Mouse (Mus musculus): ENCODE results near the gene Mark3. TPM values are rescaled to one million over a fixed set of nuclear protein-coding genes. Genes with fewer than 3 reads are reported as not detected.

The Mark3 gene
- total and polyA plus RNA-seq, 3 experiments = 34.3 to 51.2 (median 40.2) TPM

GRCm38 (mm10) chr12:111670976-111671375 lies 96.7 kb downstream of the Mark3 start:
- DNase-seq (ENCODE audit: extremely low read depth) = no peak
- H3K27ac ChIP-seq (ENCODE audit: insufficient read depth, low read depth) = no peak overlapping the region
- dilution Hi-C loops (cut with MboI; ENCODE audit: extremely low pct_ligation_motif_present, extremely low pct_unique_long_range_greater_than_20kb, low sequenced_read_pairs) = no loop called here
- H3K36me3 ChIP-seq (replicated peaks in 1 of 2; ENCODE audit: control insufficient read depth in 1 of 2, insufficient read depth in 1 of 2, low read length in 1 of 2) = no peaks in the 10 kb centered on the region
- in situ Hi-C loops (cut with MboI; ENCODE audit: low pct_ligation_motif_present, low pct_unique_long_range_greater_than_20kb, low sequenced_read_pairs) = no loop called here
- no peak overlapping the region for H3K4me2 ChIP-seq (ENCODE audit: insufficient read depth, low read depth, poor library complexity, severe bottlenecking)
- H3K4me3 ChIP-seq (replicated peaks in 1 of 3; ENCODE audit: low read depth in 2 of 3, low read length in 2 of 3, poor library complexity in 1 of 3) = no peak overlapping the region
- H3K27me3 ChIP-seq (replicated peaks) = no peaks in the 10 kb centered on the region
- no peak overlapping the region for H3K9ac ChIP-seq (ENCODE audit: insufficient read depth, low read depth)
- H3K79me2 ChIP-seq (replicated peaks; ENCODE audit: control insufficient read depth, extremely low read depth, insufficient read depth, poor library complexity, severe bottlenecking) = no peaks in the 10 kb centered on the region
- H3K4me1 ChIP-seq (ENCODE audit: control insufficient read depth in 1 of 2, insufficient read depth in 2 of 2) = peaks cover 15 to 49% of the 10 kb centered on the region in 2 experiments
- TF ChIP-seq USF1 (IDR thresholded peaks at IDR 0.05; ENCODE audit: low read depth, low read length) (no peak), NRF1 (IDR thresholded peaks at IDR 0.05; ENCODE audit: low read depth, low read length) (no peak), ZKSCAN1 (IDR thresholded peaks at IDR 0.05; ENCODE audit: borderline replicate concordance, low read depth, low read length) (no peak), KAT2A (IDR thresholded peaks at IDR 0.05; ENCODE audit: insufficient replicate concordance, low read length) (no peak), ZMIZ1 (IDR thresholded peaks at IDR 0.05; ENCODE audit: low read depth, low read length) (no peak), CHD2 (IDR thresholded peaks at IDR 0.05; ENCODE audit: low read length) (no peak), TBP (conservative IDR thresholded peaks at IDR 0.05; ENCODE audit: low read depth, low read length) (no peak), USF2 (conservative IDR thresholded peaks at IDR 0.05; ENCODE audit: low read depth, low read length) (no peak), MXI1 (IDR thresholded peaks at IDR 0.05; ENCODE audit: low read depth, low read length) (no peak), TCF12 (IDR thresholded peaks at IDR 0.05; ENCODE audit: low read depth, low read length) (no peak), SIN3A (IDR thresholded peaks at IDR 0.05; ENCODE audit: low read length) (no peak), RAD21 (IDR thresholded peaks at IDR 0.05; ENCODE audit: low read depth, low read length) (no peak), BHLHE40 (IDR thresholded peaks at IDR 0.05; ENCODE audit: low read depth, low read length) (no peak)
- peaks cover 11% of the 10 kb centered on the region for H3K9me3 ChIP-seq (replicated peaks; ENCODE audit: low read length)

- Histone ChIP-seq H3K36me3 (replicated peaks in 1 of 2; ENCODE audit: control insufficient read depth in 1 of 2, insufficient read depth in 1 of 2, low read length in 1 of 2) (no peaks in the 10 kb centered on the region), H3K4me3 (replicated peaks in 1 of 3; ENCODE audit: low read depth in 2 of 3, low read length in 2 of 3, poor library complexity in 1 of 3) (no peak overlapping the region), H3K4me1 (ENCODE audit: control insufficient read depth in 1 of 2, insufficient read depth in 2 of 2) (peaks cover 18 to 53% of the 10 kb centered on the region in 2 experiments), H3K27me3 (replicated peaks) (no peaks in the 10 kb centered on the region), H3K9ac (ENCODE audit: insufficient read depth, low read depth) (no peak overlapping the region), H3K9me3 (replicated peaks; ENCODE audit: low read length) (peaks cover 11% of the 10 kb centered on the region), H3K4me2 (ENCODE audit: insufficient read depth, low read depth, poor library complexity, severe bottlenecking) (no peak overlapping the region), H3K27ac (ENCODE audit: insufficient read depth, low read depth) (no peak overlapping the region), H3K79me2 (replicated peaks; ENCODE audit: control insufficient read depth, extremely low read depth, insufficient read depth, poor library complexity, severe bottlenecking) (no peaks in the 10 kb centered on the region)
- DNase-seq (ENCODE audit: extremely low read depth) = no peak
- TF ChIP-seq MYC (IDR thresholded peaks at IDR 0.05; ENCODE audit: low read depth, low read length) = no peak
- no peak for TF ChIP-seq MAZ (IDR thresholded peaks at IDR 0.05; ENCODE audit: low read depth, low read length)
- TF ChIP-seq CHD1 (IDR thresholded peaks at IDR 0.05; ENCODE audit: low read depth, low read length) = no peak
- TF ChIP-seq CHD2 (IDR thresholded peaks at IDR 0.05; ENCODE audit: low read length) = no peak
- no peak for TF ChIP-seq GABPA (IDR thresholded peaks at IDR 0.05; ENCODE audit: insufficient replicate concordance, low read depth, low read length)
- in situ Hi-C loops (cut with MboI; ENCODE audit: low pct_ligation_motif_present, low pct_unique_long_range_greater_than_20kb, low sequenced_read_pairs) (no loop called here), dilution Hi-C loops (cut with MboI; ENCODE audit: extremely low pct_ligation_motif_present, extremely low pct_unique_long_range_greater_than_20kb, low sequenced_read_pairs) (no loop called here)
These were observed 97.1 kb downstream of the Mark3 start for GRCm38 (mm10) chr12:111671431-111671902.
